Mouse (Mus musculus) embryo, embryonic 10.5 days (tissue): ENCODE results near the gene Fat2.
A peak's percentile ranks its signal among the peaks of the same experiment; 100 is the strongest.

Experiments
- DNase-seq: peaks from one replicate; pipeline ENCODE4 v3.0.0-alpha.2; 2015; ENCODE audit warnings: low spot score

Gene Fat2

GRCm38 (mm10) chr11:55329868-55330772 is 6.2 kb downstream of the Fat2 start:
- no peak for DNase-seq

DNA sequence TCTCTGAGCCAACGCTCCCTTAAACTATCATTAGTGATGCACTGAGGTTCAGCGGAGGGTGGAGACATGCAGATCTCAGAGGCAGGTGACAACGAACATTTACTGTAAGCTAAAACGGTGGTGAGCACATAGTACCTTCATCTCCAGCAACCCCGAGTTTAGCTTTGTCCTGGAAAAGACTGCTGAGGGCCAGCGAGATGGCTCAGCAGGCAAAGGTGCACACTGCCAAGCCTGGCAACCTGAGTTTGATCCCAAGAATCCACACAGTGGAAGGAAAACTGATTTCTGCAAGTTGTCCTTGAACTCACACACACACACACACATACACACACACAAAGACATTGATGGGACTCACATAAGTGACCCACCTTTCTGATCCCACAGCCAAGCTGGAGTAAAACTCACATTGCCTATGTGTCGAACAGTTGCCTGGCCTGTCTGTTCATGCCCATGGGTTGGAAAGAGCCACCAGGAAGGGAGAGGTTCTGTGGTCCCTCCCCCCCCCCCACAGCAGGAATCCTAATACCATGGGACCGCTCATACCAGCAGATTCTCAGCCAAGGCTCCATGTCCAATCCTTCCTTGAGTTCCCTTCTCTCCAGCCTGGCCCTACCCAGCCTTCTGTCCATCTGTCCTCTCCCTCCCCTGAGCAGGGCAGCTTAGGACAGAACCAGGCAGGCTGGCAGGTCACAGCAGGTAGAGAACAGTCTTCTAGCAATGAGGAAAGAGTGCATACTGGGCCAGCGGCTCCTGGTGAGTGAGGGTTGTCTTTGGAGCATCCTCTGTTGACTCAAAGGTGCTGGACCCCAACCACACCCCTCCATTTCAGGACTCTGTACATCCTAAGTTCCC is 8.6 kb downstream of the Fat2 start:
- no peak for DNase-seq

DNA sequence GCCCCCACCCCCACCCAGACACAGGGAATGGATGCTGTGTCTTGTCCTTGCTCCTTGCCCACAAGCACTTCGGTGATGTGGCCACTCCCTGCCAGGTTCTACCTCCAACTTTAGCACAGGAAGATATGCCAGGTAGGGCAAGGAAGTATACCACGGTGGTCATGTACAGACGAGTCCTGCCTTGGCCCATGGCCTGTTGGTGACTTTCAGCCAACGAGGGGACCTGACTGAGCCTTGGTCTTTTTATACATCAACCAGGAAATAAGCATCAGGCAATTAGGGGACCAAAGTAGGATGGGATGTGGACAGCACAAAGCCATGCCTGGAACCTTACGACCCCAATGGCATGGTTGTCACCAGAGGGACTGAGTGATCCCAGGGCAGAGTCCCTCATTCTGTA is 9.3 kb downstream of the Fat2 start:
- no peak for DNase-seq

DNA sequence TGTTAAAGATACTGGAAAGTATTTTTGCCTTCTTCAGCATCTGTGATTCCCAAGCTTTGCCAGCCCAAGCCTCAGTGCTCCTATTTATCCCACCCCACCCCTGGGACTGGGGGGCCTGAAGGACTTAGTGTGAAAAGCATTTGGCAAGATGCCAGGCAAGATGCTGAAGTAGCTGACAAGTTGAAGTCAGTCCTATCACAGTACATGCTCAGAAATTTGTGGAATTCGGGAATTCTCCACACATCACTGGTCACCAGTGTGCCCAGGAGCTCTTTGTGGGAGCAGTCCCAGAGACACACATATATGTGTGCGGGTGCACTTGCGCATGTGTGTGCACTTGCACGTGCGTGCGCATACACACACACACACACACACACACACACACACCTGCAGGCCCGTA is 10.2 kb downstream of the Fat2 start:
- no peak for DNase-seq

DNA sequence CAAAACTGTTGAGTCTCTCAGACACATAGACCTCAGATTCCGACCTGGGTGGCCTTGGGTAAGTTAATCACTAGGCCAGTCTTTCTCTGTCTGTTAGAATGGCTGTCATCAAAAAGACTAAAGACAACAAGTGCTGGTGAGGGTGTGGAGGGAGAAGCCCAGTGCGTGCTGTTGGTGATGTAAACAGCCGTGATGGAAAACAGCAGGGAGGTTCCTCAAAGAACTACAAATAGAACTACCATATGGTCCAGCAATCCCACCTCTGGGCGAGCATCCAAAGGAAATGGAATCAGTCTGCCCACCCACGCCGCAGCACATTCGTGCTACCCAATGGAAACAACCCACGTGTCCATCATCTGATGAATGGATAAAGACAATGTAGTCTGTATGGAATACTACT is 12.5 kb downstream of the Fat2 start:
- no peak for DNase-seq

DNA sequence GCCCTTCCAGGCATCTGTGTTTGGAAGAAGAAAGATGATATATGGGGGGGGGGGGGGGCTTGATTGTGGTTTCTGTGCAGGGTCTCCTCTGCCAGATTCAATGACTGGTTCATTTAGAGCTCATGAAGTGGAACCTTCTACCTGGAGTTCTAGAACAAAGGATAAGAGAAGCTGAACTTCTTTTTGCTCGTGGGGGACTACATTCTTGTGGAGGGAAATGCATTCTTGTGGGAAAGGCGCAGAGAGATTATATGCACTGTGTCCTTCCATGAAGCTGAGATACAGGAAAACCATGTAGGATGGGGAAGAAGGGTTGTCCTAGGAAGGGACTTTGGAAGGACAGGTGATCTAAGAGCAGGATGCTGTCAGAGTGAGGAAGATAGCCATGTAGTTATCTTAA is 15.4 kb downstream of the Fat2 start:
- DNase-seq: no peak

DNA sequence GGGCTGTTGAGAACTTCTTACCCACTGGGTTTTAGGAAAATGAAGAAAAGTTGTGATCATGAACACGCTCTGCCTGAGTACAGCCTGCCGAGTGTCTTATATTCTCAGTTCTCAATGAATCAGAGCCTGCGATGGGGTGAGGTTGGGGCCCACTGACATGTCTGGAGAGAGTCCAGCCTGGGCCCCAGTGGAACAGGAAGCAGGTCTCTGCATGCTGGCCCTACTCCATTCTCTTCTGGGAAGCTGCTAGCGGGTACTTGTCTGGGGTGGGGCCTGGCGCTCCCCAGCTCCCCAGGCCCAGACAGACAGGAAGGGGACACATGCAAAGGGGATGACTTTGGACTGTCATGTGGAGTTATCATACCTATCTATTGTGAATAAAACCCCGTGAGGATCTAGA is 20.4 kb downstream of the Fat2 start:
- no peak for DNase-seq

- no peak for DNase-seq
Measured at GRCm38 (mm10) chr11:55314704-55315047, 21.7 kb downstream of the Fat2 start.

DNA sequence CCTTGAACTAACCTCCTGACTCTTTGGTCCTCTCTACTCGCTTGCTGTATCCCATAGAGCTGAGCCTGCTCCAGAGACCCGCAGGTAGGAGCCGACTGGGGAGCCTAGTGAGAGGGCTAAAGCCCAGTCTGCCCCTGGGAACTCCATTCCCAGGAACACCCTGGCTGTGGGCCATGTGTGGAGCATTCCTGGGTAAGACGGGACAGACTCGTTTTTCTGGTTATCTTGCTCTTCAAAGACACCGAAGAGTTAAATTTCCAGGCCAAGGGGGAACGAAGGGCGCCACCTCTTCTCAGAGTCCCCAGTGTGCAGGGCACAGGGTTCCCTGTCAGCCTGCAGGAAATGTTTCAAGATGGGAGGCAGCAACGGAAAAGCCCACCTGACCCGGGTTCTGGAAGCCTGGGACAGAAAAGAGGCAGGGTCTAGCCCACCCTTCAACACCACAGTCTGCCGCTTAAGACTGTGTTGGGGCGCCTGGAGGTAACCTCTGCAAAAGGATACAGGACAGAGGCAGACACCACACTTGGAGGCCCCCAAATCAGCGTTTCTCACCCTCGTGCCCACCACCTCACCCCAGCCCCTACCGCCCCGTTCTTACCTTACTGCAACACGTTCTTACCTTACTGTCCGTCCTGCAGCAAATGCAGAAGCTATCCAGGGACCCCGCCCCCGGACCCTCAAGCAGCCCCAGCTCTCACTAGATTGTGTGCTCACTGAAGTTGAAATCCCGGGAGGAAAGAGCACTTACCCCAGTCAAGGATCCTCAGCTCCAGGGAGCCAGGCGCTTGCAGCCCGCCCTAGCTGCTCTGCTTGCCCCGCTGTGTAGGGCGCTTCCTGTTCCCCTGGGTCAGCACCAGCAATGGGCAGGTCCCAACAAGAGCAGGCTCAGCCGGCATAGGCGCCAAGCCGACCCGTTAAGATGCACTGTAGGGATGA is 22.3 kb downstream of the Fat2 start:
- DNase-seq: no peak

DNA sequence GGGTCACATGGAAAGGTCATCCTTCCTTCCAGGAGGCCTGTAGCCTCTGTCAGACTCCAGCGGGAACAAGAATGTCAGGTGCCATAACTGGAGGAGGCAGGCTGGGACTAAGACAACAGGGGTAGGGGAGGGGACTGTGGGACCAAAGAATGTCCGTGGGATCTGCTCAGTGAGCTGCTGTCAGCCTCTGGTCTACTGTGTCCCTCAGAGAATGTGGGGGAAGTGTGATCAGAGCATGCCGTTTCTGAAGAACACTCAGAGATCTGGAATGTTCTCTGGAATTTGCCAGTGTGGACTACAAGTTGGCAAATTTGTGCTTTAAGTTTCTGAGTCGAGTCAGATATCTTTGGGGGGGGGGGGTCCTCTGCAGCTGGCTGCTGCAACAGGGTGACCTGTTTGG is 34.0 kb downstream of the Fat2 start:
- no peak for DNase-seq

DNA sequence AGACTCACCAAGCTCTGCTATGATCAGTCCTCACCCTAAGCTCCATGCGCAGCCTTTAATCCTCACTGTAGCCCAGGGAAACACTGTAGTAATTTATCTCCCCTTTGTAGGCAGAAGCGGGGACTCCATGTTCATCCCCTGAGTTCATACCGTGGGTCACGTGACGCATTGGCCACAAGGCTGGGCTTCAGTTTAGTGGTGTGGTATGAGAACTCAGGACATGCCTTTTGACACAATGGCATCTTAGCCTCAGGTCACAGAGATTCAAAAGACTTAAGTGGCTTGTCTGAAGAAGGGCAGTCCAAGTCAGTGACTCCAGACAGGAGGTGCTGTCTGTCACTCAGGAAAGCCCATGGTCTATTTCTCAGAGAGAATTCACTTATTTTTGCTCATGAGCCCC is 43.2 kb downstream of the Fat2 start:
- DNase-seq: no peak

- DNase-seq: no peak
Measured at GRCm38 (mm10) chr11:55291901-55292300, 44.5 kb downstream of the Fat2 start.

DNA sequence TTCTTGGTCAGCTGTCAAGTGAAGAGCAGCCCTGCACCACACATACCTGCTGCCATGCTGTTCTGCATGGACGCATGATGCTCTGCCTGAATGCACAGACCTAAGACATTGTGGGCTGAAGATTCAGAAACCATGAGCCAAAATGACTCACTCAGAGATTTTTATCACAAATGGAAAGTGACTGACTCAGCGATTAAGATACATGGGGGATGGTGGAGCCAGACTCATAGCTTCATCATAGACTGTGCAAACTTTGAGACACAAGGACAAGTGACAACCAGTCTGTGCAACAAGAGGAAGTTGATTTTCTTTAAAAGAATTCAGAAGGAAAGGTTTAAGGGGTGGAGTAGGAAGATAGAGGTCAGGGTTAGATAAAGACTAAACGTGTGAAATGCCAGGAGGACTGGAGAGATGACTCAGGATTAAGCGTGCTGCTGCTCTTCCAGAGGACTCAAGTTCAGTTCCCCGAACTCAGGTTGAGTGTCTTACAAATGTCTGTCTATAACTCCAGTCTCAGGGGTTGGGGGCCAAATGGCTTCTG is 46.4 kb downstream of the Fat2 start:
- DNase-seq: no peak

- DNase-seq: no peak
Measured at GRCm38 (mm10) chr11:55274756-55275155, 61.6 kb downstream of the Fat2 start.

DNA sequence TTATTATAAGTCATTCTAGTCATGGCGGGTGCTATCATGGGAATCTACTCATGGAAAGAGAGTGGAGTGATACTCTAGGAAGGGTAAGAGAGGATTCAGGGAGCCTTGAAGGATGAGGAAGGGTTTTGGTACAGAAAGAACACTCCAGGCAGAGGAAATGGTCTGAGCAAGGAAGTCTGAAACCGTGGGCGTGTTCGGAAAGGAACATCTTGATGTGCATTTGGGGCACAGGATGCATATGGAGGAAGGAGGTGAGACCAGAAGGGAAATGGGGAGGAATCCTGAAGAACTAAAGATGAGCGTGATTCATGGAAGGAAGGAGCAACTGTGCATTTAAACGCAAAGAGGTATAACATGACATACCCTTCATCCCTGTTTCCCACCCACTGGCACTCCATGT is 67.8 kb downstream of the Fat2 start:
- DNase-seq: no peak

- no peak for DNase-seq
Measured at GRCm38 (mm10) chr11:55265647-55266046, 70.7 kb downstream of the Fat2 start.

GRCm38 (mm10) chr11:55264318-55264717 is 72.0 kb downstream of the Fat2 start:
- DNase-seq: no peak

DNA sequence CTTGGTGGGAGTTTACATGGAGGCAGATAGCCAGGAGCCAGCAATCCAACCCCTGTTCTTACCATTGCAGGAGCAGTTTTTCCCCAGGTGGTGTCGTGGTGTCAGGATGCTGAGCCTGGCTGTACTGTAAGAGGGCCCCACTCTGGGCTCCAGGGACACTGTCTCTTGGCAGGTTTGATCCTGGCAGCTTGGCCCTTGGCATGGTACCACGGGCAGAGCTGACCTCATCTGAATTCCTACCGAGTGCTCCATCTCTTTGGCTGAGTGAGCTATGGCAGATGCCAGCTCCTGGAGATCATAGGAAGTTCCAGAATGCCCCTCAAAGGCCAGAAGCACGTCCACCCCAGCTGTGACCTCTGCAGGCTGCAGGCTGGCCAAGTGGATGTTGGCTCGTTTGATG is 74.4 kb downstream of the Fat2 start:
- DNase-seq: no peak

DNA sequence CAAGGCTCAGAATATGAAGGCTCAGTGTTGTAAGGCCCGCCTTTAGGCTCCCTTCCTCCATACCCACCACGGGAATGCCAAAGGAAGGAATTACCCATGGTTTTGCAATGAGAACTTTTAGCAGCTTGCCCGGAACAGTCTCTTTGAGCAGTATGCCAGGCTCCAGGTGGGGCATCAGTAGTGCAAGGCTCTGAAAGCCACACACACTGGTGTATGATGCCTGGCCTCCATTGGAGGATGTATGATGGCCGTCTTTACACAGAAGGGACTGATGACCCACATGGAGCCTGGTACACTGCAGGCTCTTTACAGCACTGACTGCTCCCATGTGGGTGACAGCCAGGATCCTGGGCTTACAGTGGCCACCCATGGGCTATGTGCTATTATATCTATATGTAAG is 75.3 kb downstream of the Fat2 start:
- no peak for DNase-seq

DNA sequence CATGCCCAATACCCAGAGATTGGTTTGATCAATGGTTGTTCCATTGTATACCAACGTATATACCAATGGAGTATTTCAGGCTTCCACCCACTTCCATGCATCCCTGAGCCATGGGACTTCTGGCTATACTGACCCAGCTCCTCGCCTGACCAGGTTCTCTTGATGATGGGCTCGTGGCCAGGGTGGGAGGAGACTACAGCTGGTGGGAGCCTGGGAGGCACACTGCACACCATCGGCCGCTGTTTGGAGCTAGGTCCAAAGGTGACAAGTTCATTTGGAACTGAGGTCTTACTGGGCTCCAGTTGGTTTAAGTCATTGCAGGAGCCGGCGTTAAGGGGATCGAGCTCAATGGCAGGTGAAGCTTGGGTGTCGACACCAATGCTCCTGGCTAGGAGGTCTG is 83.0 kb downstream of the Fat2 start:
- no peak for DNase-seq

GRCm38 (mm10) chr11:55250527-55250926 is 85.8 kb downstream of the Fat2 start:
- no peak for DNase-seq

GRCm38 (mm10) chr11:55240556-55240955 is 95.8 kb downstream of the Fat2 start:
- peak; percentile 80 for DNase-seq
